8 mouse cellular contexts compared by ENCODE assay signal in the genomic region with DNA sequence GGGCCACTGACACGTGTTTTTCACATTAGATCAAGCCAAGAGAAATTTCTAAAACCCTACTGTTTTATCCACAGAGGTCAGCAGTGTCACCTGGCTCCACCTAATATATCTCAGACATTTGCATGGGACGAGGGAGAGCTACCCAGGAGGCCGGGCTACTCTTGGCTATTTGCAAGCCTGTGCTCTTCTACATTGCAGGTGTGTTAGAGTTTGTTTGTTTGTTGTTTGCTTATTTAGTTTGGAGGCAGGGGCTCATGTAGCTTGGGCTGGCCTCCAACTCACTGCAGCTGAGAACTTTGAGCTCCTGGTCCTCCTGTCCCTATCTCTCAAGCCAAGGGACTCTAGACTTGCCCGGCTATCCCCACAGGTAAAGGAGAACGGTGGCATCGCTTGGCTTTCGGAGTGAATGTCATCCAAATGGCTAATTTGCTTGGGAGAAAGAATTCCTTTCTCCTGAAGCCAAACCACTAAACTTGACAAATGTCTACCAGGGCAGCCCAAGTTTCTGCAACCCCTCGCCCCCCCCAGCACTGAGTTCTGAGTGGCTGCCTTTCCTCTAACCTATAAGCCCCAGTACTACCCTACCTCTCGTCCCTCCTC. TPM values are rescaled to one million over a fixed set of nuclear protein-coding genes. Genes with fewer than 3 reads are reported as not detected.
DNase-seq lines count a peak whose midpoint lies in the region; ATAC-seq and TF ChIP-seq lines count a peak whose summit lies in the region.

No protein-coding gene starts in this region.

- H3K36me3 ChIP-seq in forebrain, postnatal 0 days (ENCODE audit: insufficient read depth) = no peaks in the 10 kb centered on the region
- no peaks in the 10 kb centered on the region for H3K36me3 ChIP-seq in forebrain, embryonic 11.5 days (ENCODE audit: control insufficient read depth, insufficient read depth, low read length)
- peaks cover 8% of the 10 kb centered on the region; the same call in 1 of the 2 replicates for H3K36me3 ChIP-seq in liver, embryonic 12.5 days
- no peaks in the 10 kb centered on the region for H3K36me3 ChIP-seq in stomach, postnatal 0 days (ENCODE audit: control insufficient read depth, insufficient read depth, low read length)

- WGBS in forebrain, postnatal 0 days = 61% methylated on average over 9 of the region's 9 CpGs
- 48% methylated on average over 9 of the region's 9 CpGs for WGBS in forebrain, embryonic 11.5 days
- 54% methylated on average over 9 of the region's 9 CpGs for WGBS in liver, embryonic 12.5 days (ENCODE audit: insufficient replicate concordance)
- WGBS in stomach, postnatal 0 days = 63% methylated on average over 9 of the region's 9 CpGs

- no peak for TF ChIP-seq CTCF in forebrain, postnatal 0 days (IDR thresholded peaks at IDR 0.05; ENCODE audit: low read depth)
- no peak for TF ChIP-seq CTCF in stomach, postnatal 0 days (IDR thresholded peaks at IDR 0.05; ENCODE audit: low read depth)

- no peak overlapping the region for H3K9ac ChIP-seq in forebrain, postnatal 0 days
- H3K9ac ChIP-seq in forebrain, embryonic 11.5 days (ENCODE audit: low read length) = no peak overlapping the region
- no peak overlapping the region for H3K9ac ChIP-seq in liver, embryonic 12.5 days
- H3K9ac ChIP-seq in stomach, postnatal 0 days (ENCODE audit: low read length) = no peak overlapping the region

- no peak overlapping the region for H3K27ac ChIP-seq in forebrain, postnatal 0 days (ENCODE audit: low read depth, low read length)
- no peak overlapping the region for H3K27ac ChIP-seq in forebrain, embryonic 11.5 days (ENCODE audit: low read depth, low read length)
- no peak overlapping the region for H3K27ac ChIP-seq in liver, embryonic 12.5 days
- H3K27ac ChIP-seq in stomach, postnatal 0 days (replicated peaks) = no peak overlapping the region; the same call in 1 of the 2 replicates

- no peak for DNase-seq in forebrain, postnatal 0 days
- no peak for DNase-seq in forebrain, embryonic 11.5 days (ENCODE audit: low spot score)
- peak; percentile 16 to 43 for DNase-seq in urinary bladder, postnatal 4 days (ENCODE audit: low spot score in 2 of 2)
- no peak for DNase-seq in urinary bladder, adult 2 months (ENCODE audit: low spot score)
- no peak for DNase-seq in stomach, postnatal 0 days (ENCODE audit: low spot score)
- DNase-seq in retina, embryonic 14.5 days (ENCODE audit: low spot score) = no peak
- DNase-seq in retina, postnatal 1 day = no peak

- H3K27me3 ChIP-seq in forebrain, postnatal 0 days (ENCODE audit: insufficient read depth, low read length) = peaks cover 57% of the 10 kb centered on the region
- peaks cover 44% of the 10 kb centered on the region for H3K27me3 ChIP-seq in forebrain, embryonic 11.5 days (ENCODE audit: control insufficient read depth, insufficient read depth, low read length)
- H3K27me3 ChIP-seq in liver, embryonic 12.5 days (replicated peaks) = peaks cover 75% of the 10 kb centered on the region
- no peaks in the 10 kb centered on the region for H3K27me3 ChIP-seq in stomach, postnatal 0 days (ENCODE audit: control insufficient read depth, insufficient read depth, low read length)

- no peak for ATAC-seq in forebrain, postnatal 0 days
- no peak for ATAC-seq in forebrain, embryonic 11.5 days (replicated peaks; ENCODE audit: low FRiP score)
- no peak for ATAC-seq in liver, embryonic 12.5 days
- ATAC-seq in stomach, postnatal 0 days (ENCODE audit: low FRiP score, low TSS enrichment) = no peak

- peak overlapping the region; percentile 42; the same call in 1 of the 2 replicates for H3K4me2 ChIP-seq in forebrain, postnatal 0 days (ENCODE audit: low read depth)
- no peak overlapping the region; the same call in 1 of the 2 replicates for H3K4me2 ChIP-seq in forebrain, embryonic 11.5 days (ENCODE audit: low read depth, low read length, severe bottlenecking)
- peak overlapping the region; percentile 44; the same call in 1 of the 2 replicates for H3K4me2 ChIP-seq in liver, embryonic 12.5 days
- peak overlapping the region; percentile 66 for H3K4me2 ChIP-seq in stomach, postnatal 0 days (replicated peaks; ENCODE audit: low read depth)

- H3K4me1 ChIP-seq in forebrain, postnatal 0 days (ENCODE audit: insufficient read depth) = peaks cover 7% of the 10 kb centered on the region; the same call in 1 of the 2 replicates
- H3K4me1 ChIP-seq in forebrain, embryonic 11.5 days (replicated peaks; ENCODE audit: control insufficient read depth, insufficient read depth, low read length) = no peaks in the 10 kb centered on the region; the same call in 1 of the 2 replicates
- peaks cover 32% of the 10 kb centered on the region for H3K4me1 ChIP-seq in liver, embryonic 12.5 days
- H3K4me1 ChIP-seq in stomach, postnatal 0 days (replicated peaks; ENCODE audit: control insufficient read depth, insufficient read depth) = no peaks in the 10 kb centered on the region

- H3K9me3 ChIP-seq in forebrain, postnatal 0 days (ENCODE audit: low read length) = no peaks in the 10 kb centered on the region
- H3K9me3 ChIP-seq in forebrain, embryonic 11.5 days (ENCODE audit: control insufficient read depth, low read length) = no peaks in the 10 kb centered on the region
- no peaks in the 10 kb centered on the region for H3K9me3 ChIP-seq in liver, embryonic 12.5 days (replicated peaks)
- no peaks in the 10 kb centered on the region for H3K9me3 ChIP-seq in stomach, postnatal 0 days (ENCODE audit: control insufficient read depth, low read length)

- TF ChIP-seq EP300 in stomach, postnatal 0 days (optimal IDR thresholded peaks at IDR 0.05) = no peak

- no peak overlapping the region for H3K4me3 ChIP-seq in forebrain, postnatal 0 days (ENCODE audit: low read depth, low read length)
- no peak overlapping the region for H3K4me3 ChIP-seq in forebrain, embryonic 11.5 days (ENCODE audit: low read depth, low read length)
- no peak overlapping the region for H3K4me3 ChIP-seq in liver, embryonic 12.5 days
- H3K4me3 ChIP-seq in stomach, postnatal 0 days (ENCODE audit: low read depth, low read length) = peak overlapping the region; percentile 41

RNA-seq across cellular contexts. Expression of gene Adcy4, which starts 1.4 kb away (rescaled TPM):
- 1.6 and 3.6 TPM in 2 replicates for total RNA-seq in forebrain, postnatal 0 days (2014; rRNA removed)
- polyA plus RNA-seq in forebrain, postnatal 0 days (2015; fragmentation: Nextera tagmentation; extraction: Ambion mirVana) = 1.6 and 1.7 TPM in 2 replicates
- polyA plus RNA-seq in forebrain, embryonic 11.5 days (2014; fragmentation: Nextera tagmentation; extraction: Ambion mirVana) = 6.1 and 7.2 TPM in 2 replicates
- polyA plus RNA-seq in urinary bladder, adult 2 months (2012; rRNA removed) = 7.2 and 9.4 TPM in 2 replicates
- 2.9 and 3.6 TPM in 2 replicates for polyA plus RNA-seq in liver, embryonic 12.5 days (2016; fragmentation: Nextera tagmentation; extraction: Ambion mirVana)
- 2.3 and 2.5 TPM in 2 replicates for polyA plus RNA-seq in stomach, postnatal 0 days (2015; fragmentation: Nextera tagmentation; extraction: Ambion mirVana)

RNA-seq across cellular contexts. Expression of gene Ripk3, which starts 6.2 kb away (rescaled TPM):
- 0.46 and 0.90 TPM in 2 replicates for total RNA-seq in forebrain, postnatal 0 days (2014; rRNA removed)
- polyA plus RNA-seq in forebrain, postnatal 0 days (2015; fragmentation: Nextera tagmentation; extraction: Ambion mirVana) = 0.86 and 2.0 TPM in 2 replicates
- 6.6 and 9.7 TPM in 2 replicates for polyA plus RNA-seq in forebrain, embryonic 11.5 days (2014; fragmentation: Nextera tagmentation; extraction: Ambion mirVana)
- polyA plus RNA-seq in urinary bladder, adult 2 months (2012; rRNA removed) = 7.0 and 8.9 TPM in 2 replicates
- polyA plus RNA-seq in liver, embryonic 12.5 days (2016; fragmentation: Nextera tagmentation; extraction: Ambion mirVana) = 29.1 and 30.0 TPM in 2 replicates
- polyA plus RNA-seq in stomach, postnatal 0 days (2015; fragmentation: Nextera tagmentation; extraction: Ambion mirVana) = 8.7 and 13.2 TPM in 2 replicates

RNA-seq across cellular contexts. Expression of gene Ltb4r1, which starts 16.7 kb away (rescaled TPM):
- total RNA-seq in forebrain, postnatal 0 days (2014; rRNA removed) = 0.38 and 0.48 TPM in 2 replicates
- 0.90 and 0.99 TPM in 2 replicates for polyA plus RNA-seq in forebrain, postnatal 0 days (2015; fragmentation: Nextera tagmentation; extraction: Ambion mirVana)
- polyA plus RNA-seq in forebrain, embryonic 11.5 days (2014; fragmentation: Nextera tagmentation; extraction: Ambion mirVana) = 0.45 TPM in 1 of 2 replicates, not detected in the other
- 1.6 and 1.7 TPM in 2 replicates for polyA plus RNA-seq in urinary bladder, adult 2 months (2012; rRNA removed)
- 3.1 and 3.6 TPM in 2 replicates for polyA plus RNA-seq in liver, embryonic 12.5 days (2016; fragmentation: Nextera tagmentation; extraction: Ambion mirVana)
- 1.8 TPM in 2 replicates for polyA plus RNA-seq in stomach, postnatal 0 days (2015; fragmentation: Nextera tagmentation; extraction: Ambion mirVana)

RNA-seq across cellular contexts. Expression of gene Ltb4r2, which starts 21.2 kb away (rescaled TPM):
- total RNA-seq in forebrain, postnatal 0 days (2014; rRNA removed) = 0.38 TPM in 2 replicates
- polyA plus RNA-seq in forebrain, postnatal 0 days (2015; fragmentation: Nextera tagmentation; extraction: Ambion mirVana) = 0.65 and 1.1 TPM in 2 replicates
- polyA plus RNA-seq in forebrain, embryonic 11.5 days (2014; fragmentation: Nextera tagmentation; extraction: Ambion mirVana) = 0.32 and 0.43 TPM in 2 replicates
- 0.06 TPM in 2 replicates for polyA plus RNA-seq in urinary bladder, adult 2 months (2012; rRNA removed)
- 1.3 and 1.8 TPM in 2 replicates for polyA plus RNA-seq in liver, embryonic 12.5 days (2016; fragmentation: Nextera tagmentation; extraction: Ambion mirVana)
- polyA plus RNA-seq in stomach, postnatal 0 days (2015; fragmentation: Nextera tagmentation; extraction: Ambion mirVana) = 3.2 and 3.8 TPM in 2 replicates

RNA-seq across cellular contexts. Expression of gene Cideb, which starts 24.2 kb away (rescaled TPM):
- 0.23 and 0.43 TPM in 2 replicates for total RNA-seq in forebrain, postnatal 0 days (2014; rRNA removed)
- polyA plus RNA-seq in forebrain, postnatal 0 days (2015; fragmentation: Nextera tagmentation; extraction: Ambion mirVana) = 0.20 and 0.54 TPM in 2 replicates
- polyA plus RNA-seq in forebrain, embryonic 11.5 days (2014; fragmentation: Nextera tagmentation; extraction: Ambion mirVana) = not detected in 2 replicates
- polyA plus RNA-seq in urinary bladder, adult 2 months (2012; rRNA removed) = 0.18 and 0.25 TPM in 2 replicates
- polyA plus RNA-seq in liver, embryonic 12.5 days (2016; fragmentation: Nextera tagmentation; extraction: Ambion mirVana) = 10.7 and 11.2 TPM in 2 replicates
- 12.3 and 13.6 TPM in 2 replicates for polyA plus RNA-seq in stomach, postnatal 0 days (2015; fragmentation: Nextera tagmentation; extraction: Ambion mirVana)

Comparison
In these comparisons a context has a peak if more than half of its experiments do, and no peak if none do; other contexts are left out.
1. DNase-seq: peak in urinary bladder, postnatal 4 days (2 of 2); none in forebrain, postnatal 0 days (single experiment), forebrain, embryonic 11.5 days (single experiment), urinary bladder, adult 2 months (single experiment), stomach, postnatal 0 days (single experiment), retina, embryonic 14.5 days (single experiment) and retina, postnatal 1 day (single experiment).